Mouse (Mus musculus): ENCODE results near the gene Ppp6r3.
A peak's percentile ranks its signal among the peaks of the same experiment; 100 is the strongest.
"Not testable (repeated sequence)": the region's sequence is repeated elsewhere in the genome, so short reads cannot be mapped to it uniquely, and the experiment has no call there.

Gene Ppp6r3

DNA sequence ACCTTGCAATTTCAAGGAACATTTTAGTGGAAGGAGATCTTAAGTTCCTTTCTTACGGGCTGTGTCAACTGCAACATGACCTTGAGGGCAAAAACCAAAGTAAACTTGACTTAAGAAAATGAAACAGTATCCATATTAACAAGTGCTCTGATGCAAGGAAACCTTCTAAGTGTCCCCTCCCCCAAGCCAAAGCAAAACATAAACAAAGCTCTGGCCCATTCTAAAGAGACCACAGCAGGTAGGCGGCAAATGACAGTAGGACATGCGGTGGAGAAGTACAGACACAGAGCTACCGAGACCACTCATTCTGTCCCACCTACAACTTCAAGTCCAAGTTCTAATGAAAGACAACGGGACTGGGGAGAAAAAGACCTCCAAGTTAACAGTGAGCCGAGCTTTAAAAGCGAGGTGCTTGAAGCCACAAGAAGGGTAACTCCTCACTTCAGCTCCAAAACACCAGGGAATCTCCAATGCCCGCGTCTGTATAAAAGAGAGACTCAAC, 905 bp downstream of the Ppp6r3 start:
- DNase-seq, result no peak

DNA sequence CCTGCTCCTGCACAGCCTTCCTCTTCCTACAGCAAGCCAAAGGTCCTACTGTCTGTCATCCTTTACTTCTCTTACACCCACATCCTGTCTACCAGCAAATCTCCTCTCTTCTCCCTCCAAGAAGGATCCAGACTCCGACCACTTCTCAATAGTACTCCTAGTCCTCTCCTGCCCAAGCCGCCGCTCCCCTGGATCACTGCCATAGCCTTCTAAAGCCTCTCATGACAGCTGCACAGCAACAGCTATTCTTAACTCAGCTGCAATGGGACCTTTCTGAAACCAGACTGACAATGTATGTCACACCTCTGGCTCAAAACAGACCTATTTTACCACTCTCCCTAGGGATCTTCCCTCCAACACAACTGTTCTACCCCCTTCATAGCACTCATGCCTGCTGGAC, 11.2 kb downstream of the Ppp6r3 start:
- DNase-seq, result peak; percentile 63

DNA sequence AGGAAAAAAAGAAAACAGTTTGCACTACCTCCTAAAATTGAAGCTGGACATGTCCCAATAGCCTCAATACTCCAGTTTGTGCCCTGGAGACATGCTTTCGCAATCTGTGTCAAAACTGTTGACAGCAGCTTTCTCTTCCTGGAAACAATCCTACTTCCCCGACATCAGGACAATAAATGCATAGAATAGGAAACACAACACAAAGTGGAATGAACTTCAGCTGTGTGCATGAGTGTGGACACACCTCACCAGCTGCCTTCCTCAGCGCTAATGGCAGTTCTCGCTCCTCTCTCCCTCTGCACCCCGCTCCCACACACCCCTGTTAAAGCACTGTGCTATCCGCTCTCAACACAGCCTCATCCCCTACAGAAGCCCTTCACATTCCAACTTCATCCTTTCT, 12.8 kb downstream of the Ppp6r3 start:
- DNase-seq, result no peak

DNA sequence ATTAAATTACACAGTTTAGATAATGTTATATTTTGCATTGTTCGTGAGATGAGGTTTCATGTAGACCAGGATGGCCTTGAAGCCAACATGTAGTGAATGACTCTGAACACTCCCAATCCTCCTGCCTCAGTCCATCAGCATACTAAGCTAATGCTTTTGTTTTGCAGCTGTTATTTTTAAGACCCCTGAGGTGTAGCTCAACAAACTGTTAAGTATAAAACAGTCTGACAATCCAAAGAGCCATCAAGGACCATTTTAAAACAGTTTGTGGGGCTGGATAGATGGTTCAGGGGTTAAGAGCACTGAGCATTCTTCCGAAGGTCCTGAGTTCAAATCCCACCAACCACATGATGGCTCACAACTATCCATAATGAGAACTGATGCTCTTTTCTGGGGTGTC, 13.3 kb downstream of the Ppp6r3 start:
- no peak for DNase-seq

DNA sequence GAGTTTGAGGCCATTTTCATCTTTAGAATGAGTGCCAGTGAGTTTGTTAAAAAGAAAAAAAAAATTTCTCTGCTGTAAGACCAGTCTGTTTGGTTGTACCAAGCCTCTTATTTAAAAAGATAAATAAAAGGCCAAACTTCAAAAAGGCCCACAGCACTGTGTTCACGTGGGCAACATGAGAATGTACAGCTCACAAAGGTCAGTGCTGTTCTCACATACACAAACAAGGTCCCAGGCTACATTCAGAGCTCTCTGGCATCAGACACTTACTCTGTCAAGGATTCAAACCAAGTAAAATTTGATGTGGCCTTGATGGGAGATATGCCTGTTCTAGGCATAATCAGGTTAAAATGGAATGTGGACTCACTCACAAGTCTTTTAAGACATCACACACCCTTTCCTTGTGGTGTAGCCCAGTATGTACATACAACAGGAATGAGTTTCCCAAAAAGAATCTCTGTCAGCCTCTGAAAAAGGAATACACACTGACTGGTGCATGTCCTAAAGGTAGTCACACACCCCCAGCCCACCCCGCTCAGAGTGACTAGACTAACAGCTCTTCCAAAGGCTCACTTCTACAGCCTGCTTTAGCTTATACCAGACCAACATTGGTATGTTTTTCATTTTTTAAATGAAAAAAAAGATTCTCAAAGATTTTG, 19.3 kb downstream of the Ppp6r3 start:
- no peak for DNase-seq

DNA sequence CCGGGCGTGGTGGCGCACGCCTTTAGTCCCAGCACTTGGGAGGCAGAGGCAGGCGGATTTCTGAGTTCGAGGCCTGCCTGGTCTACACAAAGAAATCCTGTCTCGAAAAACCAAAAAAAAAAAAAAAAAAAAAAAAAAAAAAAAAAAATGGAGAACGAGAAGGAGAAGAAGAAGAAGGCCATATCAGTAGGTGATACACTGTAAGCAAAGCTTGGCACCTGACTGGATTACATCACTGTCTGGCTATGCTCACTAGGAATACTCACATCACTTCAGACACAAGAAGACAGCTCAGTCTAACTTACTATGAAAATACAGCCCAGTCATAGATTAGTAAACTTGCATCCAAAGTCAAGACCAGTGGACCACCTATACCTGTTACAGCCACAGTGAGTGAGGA, 20.8 kb downstream of the Ppp6r3 start:
- no peak for DNase-seq

DNA sequence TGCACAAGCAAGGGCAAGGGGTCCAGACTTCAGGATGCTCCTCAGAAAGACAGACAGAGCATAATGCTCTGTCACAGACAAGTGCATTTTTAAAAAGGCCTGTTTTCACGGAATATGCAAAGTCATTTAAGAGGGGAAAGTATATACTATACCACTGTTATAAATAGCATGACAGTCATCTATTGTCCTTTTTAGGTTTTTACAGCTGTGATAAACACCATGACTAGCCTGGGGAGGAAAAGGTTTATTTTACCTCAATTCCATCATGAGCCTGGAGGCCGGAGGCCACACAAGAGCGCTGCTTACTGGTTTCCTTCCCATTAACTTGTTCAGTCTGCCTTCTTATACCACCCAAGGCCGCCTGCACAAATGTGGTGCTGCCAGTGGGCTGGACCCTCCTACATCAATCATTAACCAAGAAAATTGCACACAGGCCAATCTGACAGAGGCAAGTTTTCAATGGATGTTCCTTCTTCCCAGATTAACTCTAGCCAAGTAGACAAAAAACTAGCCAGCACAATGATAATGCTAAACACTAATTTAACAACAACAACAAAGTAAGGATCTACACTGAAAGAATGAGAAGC, 23.9 kb downstream of the Ppp6r3 start:
- peak; percentile 58 for DNase-seq

DNA sequence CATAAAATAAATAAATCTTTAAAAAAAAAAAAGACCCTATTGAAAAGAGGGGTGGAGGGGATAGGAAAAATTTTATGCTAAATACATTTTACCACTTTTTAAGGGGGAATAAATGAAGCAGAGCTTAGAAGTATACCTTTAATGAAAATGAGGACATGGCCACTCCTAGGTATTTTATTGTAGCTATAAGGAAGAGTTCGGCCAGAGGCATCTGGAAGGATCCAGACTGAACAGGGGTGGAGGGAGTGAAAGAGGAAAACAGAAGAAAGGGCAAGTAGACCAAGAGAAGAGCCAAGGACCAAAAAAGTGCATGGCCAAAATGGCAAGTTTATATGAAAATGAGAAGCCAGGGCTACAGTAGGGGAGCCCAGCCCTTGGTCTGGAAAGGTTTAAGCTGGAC, 25.4 kb downstream of the Ppp6r3 start:
- DNase-seq, result no peak

DNA sequence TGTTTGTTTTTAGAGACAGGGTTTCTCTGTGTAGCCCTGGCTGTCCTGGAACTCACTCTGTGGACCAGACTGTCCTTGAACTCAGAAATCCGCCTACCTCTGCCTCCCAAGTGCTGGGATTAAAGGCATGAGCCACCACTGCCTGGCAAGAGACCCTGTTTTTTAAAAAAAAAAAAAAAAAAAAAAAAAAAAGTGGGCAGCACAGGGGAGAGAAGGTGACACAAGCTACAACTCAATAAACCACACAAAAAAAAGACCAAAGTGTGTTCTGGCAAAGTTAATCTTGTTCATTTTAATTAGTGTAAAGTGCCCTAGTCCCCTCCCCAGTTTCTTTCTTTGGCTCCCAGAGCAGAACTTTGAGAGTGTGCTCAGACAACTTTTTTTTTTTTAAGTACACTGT, 26.3 kb downstream of the Ppp6r3 start:
- no peak for DNase-seq

DNA sequence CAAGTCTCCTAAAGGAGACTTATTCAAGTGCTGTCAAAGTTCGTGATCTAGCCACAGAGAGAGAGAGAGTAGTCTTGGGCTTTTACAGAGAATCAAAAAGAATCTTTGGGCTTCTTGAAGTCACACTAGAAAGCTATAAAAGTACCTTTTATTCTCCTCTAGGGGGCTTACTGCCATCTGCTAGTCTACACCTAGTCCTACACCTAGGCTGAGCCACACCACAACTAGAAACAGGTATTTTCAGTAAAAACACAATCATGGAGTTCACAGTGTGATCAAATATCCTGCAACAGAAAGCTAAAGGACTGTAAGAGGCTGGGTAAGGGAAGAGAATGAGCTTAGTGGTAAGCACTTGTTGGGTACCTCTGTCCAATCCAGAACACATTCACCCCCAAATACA, 27.2 kb downstream of the Ppp6r3 start:
- DNase-seq, result no peak

DNA sequence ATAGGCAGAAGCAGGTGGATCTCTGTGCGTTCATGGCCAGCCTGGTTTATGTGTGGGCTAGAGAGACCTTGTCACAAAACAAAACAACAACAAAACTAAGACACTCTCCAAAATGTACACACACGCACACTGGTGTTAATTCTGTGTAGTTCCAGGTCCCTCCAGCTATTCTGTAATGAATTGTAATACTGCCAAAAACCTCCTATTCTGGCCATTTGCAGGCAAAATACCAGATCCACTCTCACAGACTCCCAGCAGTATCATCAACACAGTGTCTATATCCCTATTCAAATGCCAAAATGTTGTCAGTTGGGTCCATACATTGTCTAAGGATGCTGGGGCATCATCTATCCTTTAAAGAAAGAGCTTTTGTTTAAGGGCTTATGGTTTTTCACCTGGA, 30.6 kb downstream of the Ppp6r3 start:
- DNase-seq, result no peak

DNA sequence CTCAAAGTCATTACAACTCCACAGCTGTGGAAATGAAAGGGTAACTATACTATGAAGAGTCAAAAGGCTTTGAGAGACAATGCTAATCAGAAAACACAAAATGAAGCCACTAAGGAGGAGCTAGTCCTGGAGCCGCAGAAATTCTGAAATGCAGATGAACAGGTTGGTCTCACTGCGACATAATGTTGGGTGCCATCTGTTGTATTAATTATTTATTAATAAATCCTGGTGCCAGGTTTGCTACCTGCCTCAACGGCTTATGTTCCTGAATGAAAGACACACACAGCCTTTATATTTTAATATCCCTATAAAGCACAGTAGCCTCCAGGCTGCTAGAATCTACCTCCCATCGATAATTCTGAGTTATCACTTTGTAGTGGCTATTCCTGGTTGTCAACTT, 33.0 kb downstream of the Ppp6r3 start:
- no peak for DNase-seq

DNA sequence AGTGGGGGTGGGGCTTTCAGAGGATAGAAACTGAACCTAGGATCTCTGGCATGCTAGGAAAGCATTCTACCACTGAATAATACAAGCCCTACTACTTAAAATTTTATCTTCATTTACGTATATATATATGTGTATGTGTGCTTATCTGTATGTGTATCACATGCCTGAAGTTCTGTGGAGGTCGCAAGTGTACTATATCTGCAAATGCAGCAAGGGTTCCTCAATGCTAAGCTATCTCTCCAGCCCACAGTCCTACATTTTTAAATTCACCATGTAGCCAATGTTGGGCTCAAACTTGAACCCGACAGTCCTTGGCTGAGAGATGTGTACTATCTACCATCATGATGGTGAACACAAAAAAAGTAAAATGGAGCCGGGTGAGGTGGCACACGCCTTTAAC, 34.6 kb downstream of the Ppp6r3 start:
- DNase-seq, result no peak

DNA sequence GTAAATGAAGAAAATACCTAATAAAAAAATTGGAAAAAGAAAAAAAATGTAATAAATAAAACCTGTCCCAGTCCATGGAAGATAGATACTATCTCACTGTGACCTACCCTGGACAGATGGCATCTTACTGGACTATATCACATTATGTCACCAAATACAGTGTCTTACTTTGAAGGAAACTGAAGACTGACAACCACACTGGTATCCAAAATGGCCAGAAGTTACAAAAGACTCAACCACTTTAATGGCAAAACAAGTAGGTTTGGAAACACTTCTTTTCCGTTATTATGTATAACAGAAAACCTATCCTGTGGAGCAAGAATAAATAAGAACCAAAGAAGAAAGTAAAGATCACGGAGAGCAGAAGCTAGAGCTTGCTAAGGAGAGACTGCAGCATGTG, 35.3 kb downstream of the Ppp6r3 start:
- DNase-seq, result no peak

DNA sequence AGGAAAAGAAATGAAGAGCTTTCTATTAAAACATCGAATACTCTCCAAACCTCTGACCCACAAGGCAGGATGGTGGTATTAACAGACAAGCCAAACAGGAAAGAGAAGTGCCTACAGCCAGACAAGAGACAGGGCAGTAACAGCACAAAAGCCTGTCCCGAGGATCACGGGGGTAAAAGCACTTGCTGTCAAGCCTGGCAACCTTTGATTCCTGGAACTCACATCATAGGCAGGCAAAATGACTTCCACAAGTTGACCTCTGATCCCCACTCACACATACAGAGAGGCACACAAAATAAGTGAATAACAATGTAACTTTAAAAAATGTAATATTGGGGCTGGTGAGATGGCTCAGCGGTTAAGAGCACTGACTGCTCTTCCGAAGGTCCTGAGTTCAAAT, 36.1 kb downstream of the Ppp6r3 start:
- no peak for DNase-seq

DNA sequence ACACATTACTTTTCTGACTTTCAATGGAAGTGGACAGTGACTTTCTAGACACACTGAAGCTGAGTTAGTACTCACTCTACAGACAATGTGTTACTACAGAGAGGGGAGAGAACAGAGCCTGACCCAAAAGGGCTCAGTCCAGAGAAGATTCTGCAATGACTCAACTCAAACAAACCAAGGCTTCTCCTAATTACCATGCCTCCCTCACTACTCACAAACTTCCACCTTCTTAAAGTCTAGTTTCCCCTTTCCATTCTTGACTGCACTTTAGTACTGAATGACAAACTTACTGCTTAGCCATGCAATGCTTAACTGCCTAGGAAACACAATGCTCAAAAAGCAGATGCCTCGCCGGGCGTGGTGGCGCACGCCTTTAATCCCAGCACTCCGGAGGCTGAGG, 37.9 kb downstream of the Ppp6r3 start:
- DNase-seq, result no peak

DNA sequence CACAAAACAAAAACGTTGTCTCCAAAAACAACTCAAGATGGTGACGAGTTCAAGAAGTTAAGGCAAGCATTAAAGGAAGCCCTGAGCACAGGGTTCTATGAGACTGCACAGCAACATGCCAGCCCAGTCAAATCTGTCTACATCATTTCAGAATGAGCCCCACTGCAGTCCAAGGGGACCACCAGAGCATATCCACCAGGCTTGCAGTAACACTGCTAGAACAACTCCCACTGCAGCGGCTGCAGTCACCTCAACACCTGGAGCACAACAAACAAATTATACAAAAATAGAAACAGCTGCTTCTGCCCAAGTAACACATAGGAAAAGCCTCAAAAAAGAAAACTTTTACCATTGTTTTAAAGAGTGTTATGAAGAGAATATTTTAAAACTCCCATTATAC, 40.6 kb downstream of the Ppp6r3 start:
- no peak for DNase-seq

DNA sequence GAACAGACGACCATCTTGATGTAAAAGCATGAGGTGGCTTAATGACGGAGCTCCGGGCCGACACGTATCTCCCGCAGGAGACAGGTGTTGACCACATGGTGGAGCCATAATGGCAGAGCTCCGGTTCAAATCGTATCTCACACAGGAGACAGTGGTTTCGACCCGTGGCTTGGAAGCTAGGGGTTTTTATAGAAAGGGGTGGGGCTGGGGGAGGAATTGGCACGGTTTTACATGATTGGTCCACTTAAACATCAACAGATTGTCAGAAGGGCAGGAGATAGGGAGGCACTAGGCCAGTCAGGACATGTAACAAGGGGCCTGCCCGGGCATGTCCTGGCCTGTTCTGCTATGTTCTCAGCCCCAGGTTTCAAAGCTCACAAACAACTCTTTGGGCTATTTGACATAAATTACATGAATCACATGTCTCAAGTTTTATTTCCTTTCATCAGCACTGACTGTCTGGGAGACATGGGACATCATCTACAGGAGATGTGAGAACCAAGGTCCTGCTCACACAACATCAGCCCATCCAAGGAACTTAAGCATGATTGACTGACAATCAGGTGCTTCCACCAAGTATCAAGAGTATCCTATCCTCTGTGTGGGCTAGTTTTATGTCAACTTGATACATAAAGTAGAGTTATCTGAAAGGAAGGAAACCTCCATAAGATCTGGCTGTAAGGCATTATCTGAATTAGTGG, 42.1 kb downstream of the Ppp6r3 start:
- DNase-seq, result not testable (repeated sequence)

DNA sequence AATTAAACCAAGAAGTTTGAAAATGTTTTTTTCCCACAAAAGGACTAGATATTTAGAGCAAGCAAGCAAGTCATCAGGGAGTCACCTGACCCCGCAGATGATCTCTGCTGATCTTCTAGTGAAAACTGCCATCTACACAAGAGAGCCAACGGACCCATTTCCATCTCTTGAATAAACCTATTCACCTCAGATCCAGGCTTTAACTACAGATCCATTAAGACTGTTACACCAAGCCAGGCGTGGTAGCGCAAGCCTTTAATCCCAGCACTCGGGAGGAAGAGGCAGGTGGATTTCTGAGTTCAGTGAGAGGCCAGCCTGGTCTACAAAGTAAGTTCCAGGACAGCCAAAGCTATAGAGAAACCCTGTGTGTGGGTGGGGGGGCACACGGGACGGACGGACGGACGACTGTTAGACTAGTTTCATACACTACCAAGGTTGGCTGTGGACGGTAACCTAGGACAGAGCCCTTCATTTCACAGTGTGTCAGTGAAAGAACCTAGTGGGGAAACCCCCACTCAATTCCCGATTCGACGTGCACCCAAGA, 42.8 kb downstream of the Ppp6r3 start:
- DNase-seq, result no peak

DNA sequence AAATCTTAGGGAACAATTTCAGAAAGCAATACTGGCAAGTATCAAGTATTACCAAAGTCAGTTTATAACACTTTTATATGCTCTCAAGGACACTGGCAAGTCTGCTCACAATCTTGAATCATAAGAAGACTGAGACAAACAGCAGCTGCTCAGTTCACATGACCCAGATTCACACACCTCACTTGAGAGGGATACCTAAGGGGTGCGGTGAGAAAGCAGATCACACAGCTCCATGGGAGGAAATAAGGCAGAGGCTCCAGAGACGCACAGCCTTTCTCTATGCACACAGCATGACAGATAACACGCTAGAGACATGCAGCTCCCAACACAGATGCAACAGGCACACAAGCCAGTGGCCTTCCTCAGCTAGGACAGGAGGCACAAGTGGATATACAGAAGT, 45.8 kb downstream of the Ppp6r3 start:
- no peak for DNase-seq

DNA sequence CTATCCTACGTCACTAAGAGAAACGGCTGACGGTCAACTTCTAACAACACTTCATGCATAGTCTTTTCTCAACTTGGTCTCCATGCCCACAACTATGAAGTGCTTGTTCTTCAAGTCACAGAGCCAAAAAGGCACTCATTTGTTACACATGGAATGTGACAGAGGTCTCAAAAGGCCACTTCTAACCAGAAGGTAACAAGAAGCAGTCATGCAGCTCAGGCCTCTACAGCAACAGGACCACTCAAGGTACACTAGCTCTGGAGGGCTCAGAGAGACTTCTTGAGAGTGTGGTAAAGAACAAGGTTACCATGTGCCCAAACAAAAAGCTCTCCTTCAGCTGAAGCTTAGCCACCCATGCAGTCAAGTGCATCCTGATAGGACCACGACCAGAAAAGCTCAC, 46.9 kb downstream of the Ppp6r3 start:
- no peak for DNase-seq

DNA sequence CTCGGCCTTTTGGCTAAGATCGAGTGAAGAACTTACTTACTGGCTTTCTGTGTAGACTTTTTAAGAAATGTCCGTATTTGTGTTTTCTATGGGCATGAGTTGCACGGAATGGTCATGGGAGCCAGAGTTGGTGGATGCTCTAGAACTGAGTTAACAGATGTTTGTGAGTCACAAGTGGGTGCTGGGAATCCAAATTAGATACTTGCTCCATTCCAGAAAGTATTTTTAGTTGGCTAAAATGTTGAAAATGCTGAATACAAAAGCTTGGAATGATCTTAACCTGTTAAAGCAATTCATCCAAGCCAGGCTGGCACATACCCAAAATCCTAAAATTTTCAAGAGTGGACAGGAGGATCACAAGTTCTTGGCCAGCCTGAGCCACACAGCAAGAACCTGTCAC, 48.0 kb downstream of the Ppp6r3 start:
- no peak for DNase-seq

DNA sequence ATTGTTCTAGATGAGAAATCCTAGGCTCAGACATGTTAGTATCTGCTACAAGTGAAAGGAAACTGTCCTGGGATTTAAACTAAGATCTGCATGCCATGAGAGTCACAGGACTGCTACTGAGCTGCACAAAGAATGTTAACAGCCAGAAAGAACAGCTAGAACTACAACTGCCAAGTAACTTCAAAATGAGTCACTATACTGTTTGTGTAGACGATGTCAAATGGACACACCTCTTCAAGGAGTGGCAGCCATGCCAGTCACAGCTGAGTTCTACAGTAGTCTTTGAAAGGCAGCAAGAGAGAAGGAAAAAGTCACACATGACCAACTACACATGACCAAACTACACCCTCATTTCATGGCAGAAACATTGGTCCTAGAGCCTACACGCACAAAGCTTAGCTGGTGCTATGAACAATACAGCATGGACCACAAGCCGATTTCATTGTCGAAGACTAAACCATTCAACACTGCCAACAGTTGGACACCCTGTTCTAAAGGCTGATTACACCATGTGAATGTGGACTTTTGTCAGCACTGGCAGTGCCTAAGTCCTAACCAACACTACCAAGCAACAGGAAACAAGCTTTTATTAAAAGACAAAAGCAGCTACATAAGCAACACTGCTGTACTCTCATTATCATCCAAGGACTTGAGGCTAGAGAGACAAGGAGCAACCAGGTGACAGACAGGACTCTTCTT, 55.9 kb downstream of the Ppp6r3 start:
- no peak for DNase-seq

DNA sequence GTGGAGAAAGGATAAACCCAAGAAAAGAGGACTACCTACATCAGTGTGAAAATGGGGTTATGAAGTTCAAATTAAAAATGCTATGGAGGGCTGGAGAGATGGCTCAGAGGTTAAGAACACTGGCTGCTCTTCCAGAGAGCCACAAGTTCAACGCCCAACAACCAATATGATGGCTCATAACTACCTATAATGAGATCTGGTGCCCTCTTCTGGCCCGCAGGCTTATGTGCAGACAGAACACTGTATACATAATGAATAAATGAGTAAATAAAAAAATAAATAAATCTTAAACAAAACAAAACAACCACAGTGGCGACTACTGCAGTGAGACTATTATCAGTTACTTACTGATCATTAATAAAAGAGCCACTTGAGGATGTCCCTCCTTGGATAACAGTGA, 78.3 kb downstream of the Ppp6r3 start:
- DNase-seq, result no peak

All from kidney, postnatal 10 days (tissue).